Mouse (Mus musculus): ENCODE data around the gene Gnb1l. TPM values are rescaled to one million over a fixed set of nuclear protein-coding genes. Genes with fewer than 3 reads are reported as not detected.

Gnb1l gene
- polyA plus RNA-seq, 1 experiment from 2014 or later, result 17.8 TPM

DNA sequence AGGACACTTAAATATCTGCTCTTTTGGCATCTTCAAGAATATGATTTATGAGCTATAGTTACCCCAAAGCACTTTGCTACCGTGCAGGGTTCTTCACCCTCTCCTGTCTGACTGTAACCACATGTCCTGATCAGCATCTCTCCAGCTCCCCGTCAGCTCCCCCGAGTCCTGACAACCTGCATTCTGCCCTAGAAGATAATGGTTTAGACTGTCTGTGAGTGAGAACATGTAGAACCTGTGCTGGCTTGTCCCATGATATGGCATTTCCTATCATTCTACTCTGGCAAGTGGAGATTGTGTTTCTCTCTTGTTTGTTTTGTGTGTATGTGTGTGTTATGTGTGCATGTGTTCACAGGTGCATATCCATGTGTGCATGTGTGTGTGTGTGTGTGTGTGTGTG lies 99.5 kb downstream of the Gnb1l start:
- Histone ChIP-seq H3K36me3 (ENCODE audit: control insufficient read depth, insufficient read depth, low read length) (no peaks in the 10 kb centered on the region), H3K4me3 (ENCODE audit: low read depth, low read length) (no peak overlapping the region), H3K4me2 (ENCODE audit: low read depth, low read length) (no peak overlapping the region), H3K4me1 (ENCODE audit: control insufficient read depth, insufficient read depth, low read length) (0 out of 2 replicates have a peak, but pooled peaks cover 4% of the 10 kb centered on the region), H3K9me3 (ENCODE audit: control insufficient read depth, low read length) (no peaks in the 10 kb centered on the region), H3K27ac (replicated peaks; ENCODE audit: low read depth, low read length) (no peak overlapping the region), H3K9ac (ENCODE audit: low read depth, low read length) (no peak overlapping the region), H3K27me3 (replicated peaks; ENCODE audit: control insufficient read depth, insufficient read depth, low read length) (peaks cover 6% of the 10 kb centered on the region)
- WGBS, result 55% methylated on average over 3 of the region's 3 CpGs
- ATAC-seq (ENCODE audit: low read depth) (no peak), DNase-seq (ENCODE audit: low spot score) (no peak)

DNA sequence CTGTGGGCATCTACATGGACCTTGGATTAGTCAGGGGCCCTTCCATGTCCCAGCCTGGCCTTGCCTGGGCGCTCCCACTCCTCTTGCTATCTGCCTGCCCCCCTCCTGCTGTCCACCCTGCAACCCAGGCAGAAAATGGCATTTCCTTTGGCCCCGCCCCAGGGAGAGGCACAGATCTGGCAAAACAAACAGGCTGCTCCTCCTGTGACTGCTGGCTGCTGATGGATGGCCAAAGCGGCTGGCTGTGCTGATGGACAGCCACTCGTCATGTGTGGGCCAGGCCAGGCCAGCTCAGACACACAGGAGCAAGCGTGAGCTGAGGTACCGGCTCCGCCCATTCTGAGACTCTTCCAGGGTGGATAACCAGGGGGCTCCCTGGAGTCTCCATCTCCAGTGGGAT lies 102.9 kb downstream of the Gnb1l start:
- H3K27me3 ChIP-seq (replicated peaks; ENCODE audit: control insufficient read depth, insufficient read depth, low read length), result no peaks in the 10 kb centered on the region
- WGBS, result 49% methylated on average over 7 of the region's 7 CpGs
- ATAC-seq (ENCODE audit: low read depth), result no peak; the same call in 1 of the 2 replicates
- no peak overlapping the region for H3K9ac ChIP-seq (ENCODE audit: low read depth, low read length)
- no peak overlapping the region for H3K4me2 ChIP-seq (ENCODE audit: low read depth, low read length)
- no peak for DNase-seq (ENCODE audit: low spot score)
- no peak overlapping the region for H3K27ac ChIP-seq (replicated peaks; ENCODE audit: low read depth, low read length)
- H3K9me3 ChIP-seq (ENCODE audit: control insufficient read depth, low read length), result no peaks in the 10 kb centered on the region
- no peaks in the 10 kb centered on the region for H3K36me3 ChIP-seq (ENCODE audit: control insufficient read depth, insufficient read depth, low read length)
- peaks cover 13% of the 10 kb centered on the region for H3K4me1 ChIP-seq (ENCODE audit: control insufficient read depth, insufficient read depth, low read length)
- H3K4me3 ChIP-seq (ENCODE audit: low read depth, low read length), result no peak overlapping the region

DNA sequence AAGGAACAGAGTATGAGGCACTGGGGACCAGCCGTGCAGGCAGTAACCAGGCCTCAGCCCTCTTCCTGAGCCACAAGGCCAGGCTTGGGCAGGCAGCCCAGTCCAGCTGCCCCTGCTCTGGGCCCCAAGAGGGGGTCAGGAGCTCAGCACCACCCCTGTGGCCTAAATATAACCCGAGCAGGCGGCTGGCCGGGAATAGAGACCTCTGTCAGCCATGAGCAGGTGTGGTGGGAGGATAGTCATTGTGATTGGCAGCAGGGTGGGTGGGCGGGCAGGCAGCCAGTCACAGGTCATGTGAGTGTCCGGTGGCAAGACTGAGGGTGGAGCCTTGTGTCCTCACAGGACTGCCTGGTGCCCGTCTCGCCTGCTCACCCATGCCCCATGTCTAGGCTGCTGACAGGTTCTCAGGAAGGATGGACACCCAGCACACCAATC lies 105.8 kb downstream of the Gnb1l start:
- Histone ChIP-seq H3K9ac (ENCODE audit: low read depth, low read length) (0 out of 2 replicates have a peak overlapping the region, but pooled peaks have one; percentile 14), H3K27me3 (replicated peaks; ENCODE audit: control insufficient read depth, insufficient read depth, low read length) (no peaks in the 10 kb centered on the region), H3K4me1 (ENCODE audit: control insufficient read depth, insufficient read depth, low read length) (peaks cover 21% of the 10 kb centered on the region), H3K9me3 (ENCODE audit: control insufficient read depth, low read length) (no peaks in the 10 kb centered on the region), H3K4me2 (ENCODE audit: low read depth, low read length) (no peak overlapping the region), H3K27ac (replicated peaks; ENCODE audit: low read depth, low read length) (peak overlapping the region; percentile 39), H3K36me3 (ENCODE audit: control insufficient read depth, insufficient read depth, low read length) (no peaks in the 10 kb centered on the region), H3K4me3 (ENCODE audit: low read depth, low read length) (no peak overlapping the region)
- 39% methylated on average over 4 of the region's 8 CpGs for WGBS
- ATAC-seq (ENCODE audit: low read depth), result peak; percentile 28; the same call in 1 of the 2 replicates
- peak; percentile 73 for DNase-seq (ENCODE audit: low spot score)

DNA sequence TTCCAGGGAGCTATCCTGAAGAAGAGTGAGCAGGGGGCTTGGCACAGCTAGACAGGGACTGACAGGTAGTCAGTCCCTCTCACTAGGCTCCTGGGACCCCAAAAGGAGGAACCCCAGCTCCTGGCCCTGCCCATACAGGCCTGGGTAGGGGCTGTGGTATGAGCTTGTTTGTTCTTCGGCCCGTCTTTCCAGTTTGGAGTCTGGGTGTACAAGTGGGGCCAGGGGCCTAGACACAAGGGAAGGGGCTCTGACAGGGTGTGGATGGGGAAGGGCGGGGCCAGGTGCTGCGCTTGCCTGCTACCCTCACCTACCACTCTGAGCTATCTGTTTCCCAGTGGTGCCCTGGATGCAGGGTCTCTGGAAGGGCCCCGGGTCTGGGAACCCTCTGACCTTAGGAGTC lies 107.2 kb downstream of the Gnb1l start:
- ATAC-seq (ENCODE audit: low read depth), result peak; percentile 42
- Histone ChIP-seq H3K4me1 (ENCODE audit: control insufficient read depth, insufficient read depth, low read length) (peaks cover 21% of the 10 kb centered on the region), H3K36me3 (ENCODE audit: control insufficient read depth, insufficient read depth, low read length) (no peaks in the 10 kb centered on the region), H3K4me3 (ENCODE audit: low read depth, low read length) (no peak overlapping the region), H3K27me3 (replicated peaks; ENCODE audit: control insufficient read depth, insufficient read depth, low read length) (no peaks in the 10 kb centered on the region), H3K27ac (replicated peaks; ENCODE audit: low read depth, low read length) (peak overlapping the region; percentile 49; the same call in 1 of the 2 replicates), H3K4me2 (ENCODE audit: low read depth, low read length) (no peak overlapping the region), H3K9me3 (ENCODE audit: control insufficient read depth, low read length) (no peaks in the 10 kb centered on the region), H3K9ac (ENCODE audit: low read depth, low read length) (no peak overlapping the region)
- DNase-seq (ENCODE audit: low spot score), result peak; percentile 73
- 80% methylated on average over 3 of the region's 5 CpGs for WGBS

DNA sequence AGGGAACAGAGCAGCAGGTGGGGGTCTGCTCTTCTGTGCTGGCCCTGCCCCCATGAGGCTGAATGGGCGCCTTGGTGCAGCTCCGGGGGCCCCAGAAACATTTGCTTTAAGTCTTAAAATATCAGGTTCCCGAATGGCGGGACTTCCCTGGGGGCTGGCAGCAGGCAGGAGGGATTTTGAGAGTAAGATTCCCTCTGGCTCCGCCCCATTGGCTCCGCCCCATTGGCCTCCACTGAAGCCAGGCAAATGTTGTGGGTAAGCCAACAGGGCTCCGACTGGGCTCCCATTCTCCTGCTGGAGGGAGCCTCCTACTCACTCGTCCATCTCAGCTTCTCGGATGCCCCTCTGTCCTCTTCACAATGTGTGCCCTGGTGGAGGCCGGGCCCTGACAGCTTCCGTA lies 109.7 kb downstream of the Gnb1l start:
- H3K27ac ChIP-seq (replicated peaks; ENCODE audit: low read depth, low read length), result no peak overlapping the region
- H3K4me1 ChIP-seq (ENCODE audit: control insufficient read depth, insufficient read depth, low read length), result peaks cover 17% of the 10 kb centered on the region
- WGBS, result 8% methylated on average over 11 of the region's 11 CpGs
- no peaks in the 10 kb centered on the region for H3K9me3 ChIP-seq (ENCODE audit: control insufficient read depth, low read length)
- no peak overlapping the region; the same call in 1 of the 2 replicates for H3K9ac ChIP-seq (ENCODE audit: low read depth, low read length)
- DNase-seq (ENCODE audit: low spot score) (peak; percentile 85), ATAC-seq (ENCODE audit: low read depth) (peak; percentile 66)
- peak overlapping the region; percentile 33 for H3K4me2 ChIP-seq (ENCODE audit: low read depth, low read length)
- no peak overlapping the region for H3K4me3 ChIP-seq (ENCODE audit: low read depth, low read length)
- no peaks in the 10 kb centered on the region for H3K27me3 ChIP-seq (replicated peaks; ENCODE audit: control insufficient read depth, insufficient read depth, low read length)
- no peaks in the 10 kb centered on the region for H3K36me3 ChIP-seq (ENCODE audit: control insufficient read depth, insufficient read depth, low read length)

DNA sequence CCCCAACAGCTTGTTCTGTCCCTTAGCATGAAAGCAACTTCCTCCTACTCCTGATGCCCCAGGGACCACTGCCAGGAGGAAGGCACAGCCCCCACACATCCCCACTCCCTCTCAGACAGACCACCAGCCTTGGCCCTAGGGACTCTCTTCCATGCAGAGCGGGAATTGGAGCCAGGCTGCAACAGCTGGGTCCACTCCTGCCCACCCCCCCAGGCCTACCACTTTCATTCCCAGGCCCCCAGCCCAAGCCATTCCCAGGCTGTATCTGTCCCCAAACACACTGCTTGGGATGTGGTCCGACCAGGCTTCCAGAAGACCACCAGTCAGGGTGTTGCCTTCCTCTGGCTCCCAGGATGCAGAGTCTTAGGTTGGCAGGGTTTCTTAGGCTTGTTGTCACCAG lies 110.6 kb downstream of the Gnb1l start:
- Histone ChIP-seq H3K9ac (ENCODE audit: low read depth, low read length) (no peak overlapping the region), H3K4me2 (ENCODE audit: low read depth, low read length) (no peak overlapping the region), H3K4me1 (ENCODE audit: control insufficient read depth, insufficient read depth, low read length) (peaks cover 15% of the 10 kb centered on the region), H3K36me3 (ENCODE audit: control insufficient read depth, insufficient read depth, low read length) (no peaks in the 10 kb centered on the region), H3K4me3 (ENCODE audit: low read depth, low read length) (no peak overlapping the region), H3K27ac (replicated peaks; ENCODE audit: low read depth, low read length) (no peak overlapping the region), H3K27me3 (replicated peaks; ENCODE audit: control insufficient read depth, insufficient read depth, low read length) (no peaks in the 10 kb centered on the region), H3K9me3 (ENCODE audit: control insufficient read depth, low read length) (no peaks in the 10 kb centered on the region)
- no peak for ATAC-seq (ENCODE audit: low read depth)
- 51% methylated on average over 2 of the region's 2 CpGs for whole genome bisulfite sequencing
- no peak for DNase-seq (ENCODE audit: low spot score)

DNA sequence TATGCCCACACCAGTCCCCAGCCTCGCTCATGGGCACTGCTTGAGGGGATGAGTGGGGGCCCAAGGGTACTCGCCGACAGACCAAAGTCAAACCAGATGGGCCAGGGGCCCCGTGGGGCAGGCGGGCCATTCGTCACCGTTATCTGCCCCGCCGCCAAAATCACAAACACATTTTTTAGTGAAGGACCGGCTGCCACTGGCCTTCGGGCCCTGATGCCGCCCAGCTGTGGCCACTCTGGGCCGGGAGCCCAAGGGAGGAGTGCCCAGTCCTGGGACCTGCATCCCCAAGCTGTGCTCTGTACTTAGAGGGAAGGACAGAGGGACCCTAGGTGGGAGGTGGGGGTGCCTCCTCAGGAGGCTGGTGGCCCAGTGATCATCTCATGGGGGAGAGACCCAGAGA lies 113.2 kb downstream of the Gnb1l start:
- H3K27me3 ChIP-seq (replicated peaks; ENCODE audit: control insufficient read depth, insufficient read depth, low read length), result no peaks in the 10 kb centered on the region

DNA sequence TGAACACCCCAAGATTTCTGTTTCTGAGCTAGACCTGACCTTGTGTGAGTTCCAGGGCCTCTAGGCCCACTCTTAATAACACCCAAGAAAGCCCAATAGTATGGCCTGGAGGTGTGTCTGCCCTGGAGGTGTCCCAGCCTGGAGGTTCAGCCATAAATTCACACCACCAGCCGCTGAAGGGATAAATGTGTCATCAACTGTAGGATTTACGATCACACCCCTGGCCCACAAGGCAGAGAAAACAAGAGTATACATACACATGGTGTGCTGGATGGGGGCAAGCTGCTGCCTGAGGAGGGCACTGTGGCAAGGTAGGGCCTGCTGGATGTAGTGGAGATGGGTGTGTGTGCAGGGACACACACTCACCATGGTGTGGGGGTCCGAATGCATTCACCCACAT lies 114.8 kb downstream of the Gnb1l start:
- no peak overlapping the region for H3K4me2 ChIP-seq (ENCODE audit: low read depth, low read length)
- no peak overlapping the region for H3K27ac ChIP-seq (replicated peaks; ENCODE audit: low read depth, low read length)
- no peak for ATAC-seq (ENCODE audit: low read depth)
- WGBS, result 77% methylated on average over 3 of the region's 3 CpGs
- H3K4me1 ChIP-seq (ENCODE audit: control insufficient read depth, insufficient read depth, low read length), result peaks cover 9% of the 10 kb centered on the region
- DNase-seq (ENCODE audit: low spot score), result no peak
- peaks cover 5% of the 10 kb centered on the region for H3K27me3 ChIP-seq (replicated peaks; ENCODE audit: control insufficient read depth, insufficient read depth, low read length)
- H3K9me3 ChIP-seq (ENCODE audit: control insufficient read depth, low read length), result no peaks in the 10 kb centered on the region
- H3K9ac ChIP-seq (ENCODE audit: low read depth, low read length), result no peak overlapping the region
- no peak overlapping the region for H3K4me3 ChIP-seq (ENCODE audit: low read depth, low read length)
- no peaks in the 10 kb centered on the region for H3K36me3 ChIP-seq (ENCODE audit: control insufficient read depth, insufficient read depth, low read length)

More for the DNA sequence above, 113.2 kb downstream of the Gnb1l start:
- WGBS, result 35% methylated on average over 13 of the region's 13 CpGs
- DNase-seq (ENCODE audit: low spot score) (no peak), ATAC-seq (ENCODE audit: low read depth) (no peak)
- Histone ChIP-seq H3K4me1 (ENCODE audit: control insufficient read depth, insufficient read depth, low read length) (peaks cover 8% of the 10 kb centered on the region), H3K9me3 (ENCODE audit: control insufficient read depth, low read length) (no peaks in the 10 kb centered on the region), H3K27ac (replicated peaks; ENCODE audit: low read depth, low read length) (no peak overlapping the region), H3K9ac (ENCODE audit: low read depth, low read length) (no peak overlapping the region), H3K36me3 (ENCODE audit: control insufficient read depth, insufficient read depth, low read length) (no peaks in the 10 kb centered on the region), H3K4me2 (ENCODE audit: low read depth, low read length) (no peak overlapping the region), H3K4me3 (ENCODE audit: low read depth, low read length) (no peak overlapping the region)

Measured in embryonic facial prominence, embryonic 14.5 days (tissue).